Mouse (Mus musculus): ENCODE data around the gene Mrpl19. TPM values are rescaled to one million over a fixed set of nuclear protein-coding genes. Genes with fewer than 3 reads are reported as not detected.
A peak's percentile ranks its signal among the peaks of the same experiment; 100 is the strongest.

Gene Mrpl19
- polyA plus RNA-seq, 2 experiments, result 5.6 to 18.8 TPM

DNA sequence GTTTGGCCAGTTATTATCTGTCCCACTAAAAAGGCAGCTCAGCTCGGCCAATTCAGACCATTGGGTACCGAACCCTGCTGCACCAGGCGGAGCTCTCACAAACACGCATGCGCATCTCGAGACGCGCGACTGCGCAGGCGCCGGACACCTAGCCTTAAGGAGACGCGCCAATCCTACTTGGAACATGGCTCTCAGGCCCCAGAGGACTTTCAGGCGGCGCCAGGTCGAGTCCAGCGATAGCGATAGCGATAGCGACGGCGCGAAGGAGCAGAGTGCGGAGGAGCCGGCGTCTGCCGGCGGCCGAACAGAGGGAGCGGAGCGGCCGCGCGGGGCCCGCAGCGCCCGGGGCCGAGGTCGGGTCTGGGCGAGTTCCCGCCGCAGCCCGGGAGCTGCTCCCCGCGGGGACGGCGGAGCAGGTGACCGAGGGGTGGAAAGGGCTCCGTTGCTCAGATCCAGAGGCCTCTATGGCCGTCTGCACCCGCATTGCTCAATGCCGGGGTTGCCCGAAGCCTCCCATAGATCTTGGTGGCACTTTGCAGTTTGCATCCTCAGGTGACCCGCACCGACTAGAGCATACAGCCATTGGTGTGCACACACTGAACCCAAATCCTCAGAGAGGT lies 42.1 kb downstream of the Mrpl19 start, which contains the start of gene Gcfc2:
Gene Gcfc2 (plus strand): TSS at position 147 of the 620 bp plus-strand sequence.
- H3K4me3 ChIP-seq (ENCODE audit: insufficient read depth in 1 of 2, low read depth in 2 of 2, low read length in 2 of 2), result peak within 1 kb of the TSS; percentile 95 to 96
- H3K27me3 ChIP-seq (ENCODE audit: control insufficient read depth, insufficient read depth, low read length), result no peaks in the 10 kb centered on the region
- peak within 1 kb of the TSS; percentile 94 for H3K9ac ChIP-seq (replicated peaks)
- TF ChIP-seq EP300 (IDR thresholded peaks at IDR 0.05; ENCODE audit: low read depth) (no peak), CTCF (IDR thresholded peaks at IDR 0.05; ENCODE audit: low read depth) (0 out of 2 replicates have a peak, but pooled peaks have one; percentile 3)
- DNase-seq (ENCODE audit: low read depth in 3 of 3, low spot score in 3 of 3), result peak; percentile 79 to 81 (median 80)
- H3K27ac ChIP-seq, result no peak within 1 kb of the TSS
- H3K9me3 ChIP-seq (ENCODE audit: control insufficient read depth, low read length), result no peaks in the 10 kb centered on the region
- WGBS (ENCODE audit: insufficient replicate concordance), result under 1% methylated on average over 36 of the region's 56 CpGs
- peaks cover 14% of the 10 kb centered on the region; the same call in 1 of the 2 replicates for H3K36me3 ChIP-seq (replicated peaks; ENCODE audit: control insufficient read depth, insufficient read depth, low read depth)
- peak within 1 kb of the TSS; percentile 84 for H3K4me2 ChIP-seq (ENCODE audit: low read depth)
- peaks cover 0 to 10% of the 10 kb centered on the region in 2 experiments; a peak in 2 of 4 replicates for H3K4me1 ChIP-seq (replicated peaks; ENCODE audit: control insufficient read depth in 2 of 2, insufficient read depth in 2 of 2, low read length in 1 of 2)
- peak; percentile 93 for ATAC-seq (ENCODE audit: insufficient read depth)

- Histone ChIP-seq H3K36me3 (replicated peaks; ENCODE audit: control insufficient read depth, insufficient read depth, low read depth) (no peaks in the 10 kb centered on the region), H3K27ac (no peak overlapping the region), H3K9me3 (ENCODE audit: control insufficient read depth, low read length) (no peaks in the 10 kb centered on the region), H3K4me3 (ENCODE audit: insufficient read depth in 1 of 2, low read depth in 2 of 2, low read length in 2 of 2) (no peak overlapping the region), H3K27me3 (ENCODE audit: control insufficient read depth, insufficient read depth, low read length) (no peaks in the 10 kb centered on the region), H3K4me2 (ENCODE audit: low read depth) (no peak overlapping the region), H3K4me1 (replicated peaks; ENCODE audit: control insufficient read depth in 2 of 2, insufficient read depth in 2 of 2, low read length in 1 of 2) (no peaks in the 10 kb centered on the region), H3K9ac (replicated peaks) (no peak overlapping the region)
- TF ChIP-seq EP300 (IDR thresholded peaks at IDR 0.05; ENCODE audit: low read depth), result no peak
- no peak for TF ChIP-seq CTCF (IDR thresholded peaks at IDR 0.05; ENCODE audit: low read depth)
- ATAC-seq (ENCODE audit: insufficient read depth) (no peak), DNase-seq (ENCODE audit: low read depth in 3 of 3, low spot score in 3 of 3) (no peak)
- 56% methylated on average over 3 of the region's 3 CpGs for WGBS (ENCODE audit: insufficient replicate concordance)
These were observed 53.6 kb downstream of the Mrpl19 start for GRCm38 (mm10) chr6:81912177-81912576.

DNA sequence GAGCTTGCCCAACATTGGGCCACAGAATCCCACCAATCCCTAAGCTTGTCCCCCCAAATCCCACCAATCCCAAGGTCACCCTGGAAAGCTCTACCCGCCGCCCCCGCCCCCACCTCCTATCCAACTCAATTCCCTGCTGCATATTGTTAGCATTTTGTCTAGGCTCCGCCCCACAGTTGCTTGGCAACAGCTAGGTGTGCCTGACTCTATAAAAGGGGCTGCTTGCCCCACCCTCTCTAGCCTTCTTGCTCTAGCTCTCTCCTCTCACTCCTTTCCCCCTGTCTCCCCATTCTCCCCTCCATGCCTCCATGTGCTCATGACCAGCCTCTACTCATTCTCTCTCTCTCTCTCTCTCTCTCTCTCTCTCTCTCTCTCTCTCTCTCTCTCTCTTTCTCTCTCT lies 54.0 kb downstream of the Mrpl19 start:
- Histone ChIP-seq H3K9me3 (ENCODE audit: control insufficient read depth, low read length) (no peaks in the 10 kb centered on the region), H3K27ac (no peak overlapping the region), H3K4me1 (replicated peaks; ENCODE audit: control insufficient read depth in 2 of 2, insufficient read depth in 2 of 2, low read length in 1 of 2) (no peaks in the 10 kb centered on the region), H3K9ac (replicated peaks) (no peak overlapping the region), H3K36me3 (replicated peaks; ENCODE audit: control insufficient read depth, insufficient read depth, low read depth) (no peaks in the 10 kb centered on the region), H3K4me2 (ENCODE audit: low read depth) (no peak overlapping the region), H3K27me3 (ENCODE audit: control insufficient read depth, insufficient read depth, low read length) (no peaks in the 10 kb centered on the region), H3K4me3 (ENCODE audit: insufficient read depth in 1 of 2, low read depth in 2 of 2, low read length in 2 of 2) (no peak overlapping the region)
- ATAC-seq (ENCODE audit: insufficient read depth) (no peak), DNase-seq (ENCODE audit: low read depth in 3 of 3, low spot score in 3 of 3) (no peak)
- 76% methylated on average over 4 of the region's 4 CpGs for WGBS (ENCODE audit: insufficient replicate concordance)
- TF ChIP-seq CTCF (IDR thresholded peaks at IDR 0.05; ENCODE audit: low read depth), result no peak
- no peak for TF ChIP-seq EP300 (IDR thresholded peaks at IDR 0.05; ENCODE audit: low read depth)

DNA sequence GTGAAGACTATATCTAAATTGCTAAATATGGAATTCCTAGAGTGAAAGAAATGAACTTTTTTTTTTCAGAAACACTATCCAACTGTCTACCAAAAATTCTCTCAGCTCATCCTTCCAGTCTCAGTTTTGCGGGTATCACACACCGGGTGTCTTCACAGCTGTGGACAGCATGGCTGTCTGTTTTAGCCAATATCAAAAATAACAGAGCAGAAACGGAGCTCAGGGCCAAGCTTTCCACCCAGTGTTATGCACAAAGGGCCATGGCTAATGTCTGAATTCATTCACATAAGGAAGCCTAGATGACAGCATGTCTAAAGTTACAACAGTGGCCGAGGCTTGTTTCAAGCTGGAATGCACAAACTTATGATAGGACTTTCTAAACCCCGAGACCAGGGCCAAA lies 54.5 kb downstream of the Mrpl19 start:
- Histone ChIP-seq H3K36me3 (replicated peaks; ENCODE audit: control insufficient read depth, insufficient read depth, low read depth) (no peaks in the 10 kb centered on the region), H3K9ac (replicated peaks) (no peak overlapping the region), H3K4me3 (ENCODE audit: insufficient read depth in 1 of 2, low read depth in 2 of 2, low read length in 2 of 2) (no peak overlapping the region), H3K9me3 (ENCODE audit: control insufficient read depth, low read length) (no peaks in the 10 kb centered on the region), H3K4me1 (replicated peaks; ENCODE audit: control insufficient read depth in 2 of 2, insufficient read depth in 2 of 2, low read length in 1 of 2) (no peaks in the 10 kb centered on the region), H3K27ac (no peak overlapping the region), H3K27me3 (ENCODE audit: control insufficient read depth, insufficient read depth, low read length) (no peaks in the 10 kb centered on the region), H3K4me2 (ENCODE audit: low read depth) (no peak overlapping the region)
- WGBS (ENCODE audit: insufficient replicate concordance), result 59% methylated on average over 5 of the region's 5 CpGs
- no peak for DNase-seq (ENCODE audit: low read depth in 3 of 3, low spot score in 3 of 3)
- no peak for ATAC-seq (ENCODE audit: insufficient read depth)
- no peak for TF ChIP-seq EP300 (IDR thresholded peaks at IDR 0.05; ENCODE audit: low read depth)
- no peak for TF ChIP-seq CTCF (IDR thresholded peaks at IDR 0.05; ENCODE audit: low read depth)

DNA sequence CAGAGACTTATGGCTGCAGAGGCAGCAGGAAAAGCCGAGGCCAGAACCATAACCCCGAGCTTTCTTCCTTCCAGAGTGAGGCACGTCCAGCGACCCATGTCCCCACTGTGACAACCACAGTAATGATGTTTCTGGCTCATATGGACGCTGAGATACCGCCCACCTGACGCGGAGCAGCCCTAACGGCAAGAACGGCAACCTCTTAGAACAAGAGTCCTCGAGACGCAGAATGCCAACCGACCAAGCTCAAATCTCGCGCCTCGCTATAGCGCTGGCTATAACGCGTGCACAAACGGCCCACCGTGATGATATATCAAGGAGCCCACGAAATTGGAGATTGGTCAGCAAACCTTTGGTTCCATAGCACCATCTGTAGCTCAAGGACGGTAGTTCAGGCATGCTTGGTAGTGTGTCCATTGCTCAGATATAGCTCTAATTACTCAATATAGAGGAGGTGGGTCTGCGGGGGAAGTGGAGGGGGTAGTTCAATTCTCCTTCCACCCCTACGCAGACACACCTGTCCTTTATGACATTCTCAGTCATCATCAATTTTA lies 55.4 kb downstream of the Mrpl19 start:
- no peak overlapping the region for H3K27ac ChIP-seq
- TF ChIP-seq EP300 (IDR thresholded peaks at IDR 0.05; ENCODE audit: low read depth) (no peak), CTCF (IDR thresholded peaks at IDR 0.05; ENCODE audit: low read depth) (no peak)
- H3K9me3 ChIP-seq (ENCODE audit: control insufficient read depth, low read length), result no peaks in the 10 kb centered on the region
- H3K4me1 ChIP-seq (replicated peaks; ENCODE audit: control insufficient read depth in 2 of 2, insufficient read depth in 2 of 2, low read length in 1 of 2), result no peaks in the 10 kb centered on the region
- no peaks in the 10 kb centered on the region for H3K36me3 ChIP-seq (replicated peaks; ENCODE audit: control insufficient read depth, insufficient read depth, low read depth)
- ATAC-seq (ENCODE audit: insufficient read depth) (no peak), DNase-seq (ENCODE audit: low read depth in 3 of 3, low spot score in 3 of 3) (no peak)
- WGBS (ENCODE audit: insufficient replicate concordance), result 66% methylated on average over 25 of the region's 25 CpGs
- H3K4me3 ChIP-seq (ENCODE audit: insufficient read depth in 1 of 2, low read depth in 2 of 2, low read length in 2 of 2), result no peak overlapping the region
- no peak overlapping the region for H3K9ac ChIP-seq (replicated peaks)
- H3K27me3 ChIP-seq (ENCODE audit: control insufficient read depth, insufficient read depth, low read length), result no peaks in the 10 kb centered on the region
- no peak overlapping the region for H3K4me2 ChIP-seq (ENCODE audit: low read depth)

Other genes with a start within 250 kb of the Mrpl19 start
- 2.7 and 4.3 TPM in 2 replicates for gene Gcfc2, start 42.3 kb downstream of the Mrpl19 start, polyA plus RNA-seq (2012; rRNA removed)
- gene Gcfc2, start 42.3 kb downstream of the Mrpl19 start, polyA plus RNA-seq (2014; fragmentation: Nextera tagmentation; extraction: Ambion mirVana), result 2.5 and 3.1 TPM in 2 replicates
- 3.1 and 3.2 TPM in 2 replicates for gene Eva1a, start 75.1 kb upstream of the Mrpl19 start, polyA plus RNA-seq (2012; rRNA removed)
- gene Eva1a, start 75.1 kb upstream of the Mrpl19 start, polyA plus RNA-seq (2014; fragmentation: Nextera tagmentation; extraction: Ambion mirVana), result 6.4 and 8.1 TPM in 2 replicates